Mouse (Mus musculus): ENCODE measurements around the gene Dmac2. TPM values are rescaled to one million over a fixed set of nuclear protein-coding genes. Genes with fewer than 3 reads are reported as not detected.
"Not testable (repeated sequence)": the region's sequence is repeated elsewhere in the genome, so short reads cannot be mapped to it uniquely, and the experiment has no call there.

Dmac2 gene
- polyA plus RNA-seq (2014; fragmentation: Nextera tagmentation; extraction: Ambion mirVana) = 22.4 and 23.2 TPM in 2 replicates

DNA sequence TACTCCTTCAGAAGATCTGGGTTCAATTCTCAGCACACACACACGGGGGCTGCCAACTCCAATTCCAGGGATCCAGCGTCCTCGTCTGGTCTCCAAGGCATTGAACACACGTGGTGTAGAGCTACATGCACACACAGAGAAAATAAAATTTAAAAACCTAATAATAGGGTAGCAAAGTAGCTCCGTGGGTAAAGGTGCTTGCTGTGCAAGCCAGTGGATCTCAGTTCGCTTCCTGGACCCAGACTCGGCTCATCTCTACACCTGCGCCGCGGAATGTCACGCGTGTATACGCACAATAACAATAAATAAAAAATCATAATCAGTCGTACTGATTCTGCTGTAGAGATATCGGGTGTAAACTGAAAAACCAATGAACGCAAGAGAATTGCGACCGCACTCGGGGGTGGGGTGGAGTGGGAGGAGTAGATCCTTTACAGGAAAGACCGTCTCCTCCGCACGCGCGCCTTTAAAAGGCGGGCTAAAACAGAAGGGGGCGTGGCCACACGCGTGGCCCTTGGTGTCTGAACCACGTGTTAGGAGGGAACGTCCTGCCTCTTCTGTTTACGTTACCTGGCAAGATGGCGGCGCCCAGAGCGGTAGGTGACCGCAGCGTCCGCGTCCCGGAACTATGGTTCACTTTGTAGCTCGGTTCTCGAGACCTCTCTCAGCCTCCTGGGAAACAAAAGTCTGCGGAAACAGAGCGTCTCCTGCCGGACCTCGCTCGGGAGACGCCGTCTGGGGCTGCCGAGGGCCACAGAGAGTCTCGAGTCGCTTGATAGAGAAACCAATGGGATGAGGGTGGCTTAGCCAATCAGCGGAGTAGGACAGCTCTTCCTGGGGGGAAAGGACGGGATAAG, at the start of gene Dmac2:
Gene Dmac2 (plus strand): TSS at position 550 of the 857 bp plus-strand sequence.
- no peaks in the 10 kb centered on the region for H3K27me3 ChIP-seq (ENCODE audit: control insufficient read depth, insufficient read depth, low read length)
- H3K9me3 ChIP-seq (ENCODE audit: control insufficient read depth, low read length) = no peaks in the 10 kb centered on the region
- peak within 1 kb of the TSS; percentile 57 for H3K4me2 ChIP-seq (ENCODE audit: low read depth)
- peak within 1 kb of the TSS; percentile 36 for H3K4me3 ChIP-seq (ENCODE audit: low read depth, low read length)
- H3K9ac ChIP-seq (ENCODE audit: low read length) = peak within 1 kb of the TSS; percentile 35; the same call in 1 of the 2 replicates
- H3K27ac ChIP-seq (ENCODE audit: low read depth, low read length) = no peak within 1 kb of the TSS
- 1% methylated on average over 53 of the region's 53 CpGs for WGBS
- peak; percentile 92 for ATAC-seq (ENCODE audit: insufficient read depth, low FRiP score, low TSS enrichment)
- H3K36me3 ChIP-seq (ENCODE audit: control insufficient read depth, insufficient read depth, low read length) = no peaks in the 10 kb centered on the region
- peak; percentile 94 for DNase-seq (ENCODE audit: low spot score)
- no peaks in the 10 kb centered on the region for H3K4me1 ChIP-seq (ENCODE audit: control insufficient read depth, insufficient read depth, low read length)

DNA sequence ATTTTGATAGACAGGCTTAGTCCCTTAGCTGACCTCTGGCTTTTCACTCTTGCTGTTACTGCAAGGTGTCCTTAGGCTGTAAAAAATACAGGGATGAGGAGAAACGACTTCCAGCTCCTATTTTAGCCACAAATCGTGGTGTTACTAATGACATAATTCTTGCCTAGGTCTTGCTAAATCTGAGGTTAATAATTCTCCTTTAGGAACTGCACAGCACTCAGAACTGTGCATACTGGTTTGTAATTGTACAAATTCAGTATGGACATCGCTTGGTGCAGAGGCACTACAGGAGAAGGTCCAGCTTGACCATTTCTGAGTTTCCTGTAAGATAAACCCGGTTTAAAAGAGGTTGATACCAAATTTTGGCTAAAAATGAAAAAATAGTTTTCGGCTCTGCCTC, 45.4 kb upstream of the Dmac2 start:
- ATAC-seq (ENCODE audit: insufficient read depth, low FRiP score, low TSS enrichment); H3K9me3 ChIP-seq (ENCODE audit: control insufficient read depth, low read length); H3K4me3 ChIP-seq (ENCODE audit: low read depth, low read length); DNase-seq (ENCODE audit: low spot score); H3K36me3 ChIP-seq (ENCODE audit: control insufficient read depth, insufficient read depth, low read length); H3K27ac ChIP-seq (ENCODE audit: low read depth, low read length); H3K4me2 ChIP-seq (ENCODE audit: low read depth); H3K4me1 ChIP-seq (ENCODE audit: control insufficient read depth, insufficient read depth, low read length); H3K27me3 ChIP-seq (ENCODE audit: control insufficient read depth, insufficient read depth, low read length); H3K9ac ChIP-seq (ENCODE audit: low read length): not testable (repeated sequence)
- 82% methylated on average over 5 of the region's 5 CpGs for WGBS

DNA sequence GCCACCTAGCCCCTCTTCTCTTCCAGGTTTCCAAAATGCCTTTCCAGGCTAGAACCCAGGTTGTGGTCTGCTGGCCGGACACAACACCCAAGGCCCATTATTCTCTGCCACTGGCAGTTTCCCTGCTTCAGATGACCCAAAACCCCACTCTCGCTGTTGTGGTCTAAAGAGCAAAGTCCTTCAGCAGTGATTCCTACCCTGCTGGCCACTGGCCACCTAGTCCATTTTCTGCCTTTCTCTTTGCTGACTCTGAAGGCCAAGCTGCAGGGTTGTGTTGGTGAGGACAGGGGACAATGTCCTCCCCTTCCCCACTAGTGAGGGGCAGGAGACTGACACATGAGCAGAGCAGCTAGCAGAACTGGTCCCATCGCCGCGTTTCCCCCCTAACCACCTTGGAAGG, 44.1 kb upstream of the Dmac2 start:
- DNase-seq (ENCODE audit: low spot score) = no peak
- ATAC-seq (ENCODE audit: insufficient read depth, low FRiP score, low TSS enrichment) = no peak
- no peaks in the 10 kb centered on the region; the same call in 1 of the 2 replicates for H3K4me1 ChIP-seq (ENCODE audit: control insufficient read depth, insufficient read depth, low read length)
- H3K27me3 ChIP-seq (ENCODE audit: control insufficient read depth, insufficient read depth, low read length) = no peaks in the 10 kb centered on the region
- H3K36me3 ChIP-seq (ENCODE audit: control insufficient read depth, insufficient read depth, low read length) = no peaks in the 10 kb centered on the region
- H3K27ac ChIP-seq (ENCODE audit: low read depth, low read length) = no peak overlapping the region
- WGBS = 72% methylated on average over 5 of the region's 5 CpGs
- no peak overlapping the region for H3K9ac ChIP-seq (ENCODE audit: low read length)
- H3K4me2 ChIP-seq (ENCODE audit: low read depth) = no peak overlapping the region
- H3K9me3 ChIP-seq (ENCODE audit: control insufficient read depth, low read length) = no peaks in the 10 kb centered on the region
- no peak overlapping the region for H3K4me3 ChIP-seq (ENCODE audit: low read depth, low read length)

DNA sequence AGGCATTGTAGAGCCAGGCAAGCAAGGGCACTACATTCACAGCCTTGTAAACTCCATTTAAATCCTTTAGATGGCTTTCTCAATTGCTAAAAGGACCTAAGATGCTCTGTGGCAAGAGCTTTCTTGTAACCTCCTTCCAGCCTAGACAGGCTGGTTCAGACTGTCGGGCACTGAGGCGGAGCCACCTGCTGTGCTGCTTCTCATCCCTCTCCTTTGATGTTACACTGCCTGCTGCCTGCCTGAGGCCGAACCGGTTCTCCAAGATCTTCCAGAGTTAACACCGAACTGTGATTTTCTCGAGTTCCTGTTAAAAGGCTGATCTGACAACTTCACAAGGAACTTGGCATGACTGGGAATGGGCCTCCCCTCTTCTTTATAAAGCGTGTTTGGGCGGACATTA, 43.3 kb upstream of the Dmac2 start:
- H3K4me2 ChIP-seq (ENCODE audit: low read depth) = no peak overlapping the region
- H3K36me3 ChIP-seq (ENCODE audit: control insufficient read depth, insufficient read depth, low read length) = no peaks in the 10 kb centered on the region
- 7% methylated on average over 8 of the region's 8 CpGs for WGBS
- no peak for ATAC-seq (ENCODE audit: insufficient read depth, low FRiP score, low TSS enrichment)
- no peak overlapping the region for H3K27ac ChIP-seq (ENCODE audit: low read depth, low read length)
- no peak overlapping the region for H3K9ac ChIP-seq (ENCODE audit: low read length)
- H3K4me3 ChIP-seq (ENCODE audit: low read depth, low read length) = no peak overlapping the region
- DNase-seq (ENCODE audit: low spot score) = no peak
- H3K9me3 ChIP-seq (ENCODE audit: control insufficient read depth, low read length) = no peaks in the 10 kb centered on the region
- H3K27me3 ChIP-seq (ENCODE audit: control insufficient read depth, insufficient read depth, low read length) = no peaks in the 10 kb centered on the region
- H3K4me1 ChIP-seq (ENCODE audit: control insufficient read depth, insufficient read depth, low read length) = no peaks in the 10 kb centered on the region; the same call in 1 of the 2 replicates

DNA sequence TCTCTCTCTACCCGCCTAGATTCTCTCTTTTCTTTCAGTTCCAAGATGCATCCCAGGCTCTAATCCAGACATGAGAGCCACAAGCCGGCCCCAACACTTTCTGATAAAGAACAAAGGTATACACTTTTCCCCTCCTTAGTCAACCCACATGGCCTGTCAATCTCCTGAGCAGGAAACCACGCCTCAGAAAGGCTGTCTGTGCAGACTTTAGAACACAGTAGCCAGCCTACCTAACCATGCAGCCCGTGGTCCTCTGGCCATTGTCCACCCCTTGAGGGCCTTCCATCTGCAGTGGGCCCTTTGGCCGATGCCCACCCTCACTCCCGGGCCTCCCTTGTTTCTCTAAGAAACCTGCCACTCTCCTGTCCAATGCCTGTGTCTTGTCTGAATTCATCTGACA, 42.9 kb upstream of the Dmac2 start:
- not testable (repeated sequence) for DNase-seq (ENCODE audit: low spot score); H3K27ac ChIP-seq (ENCODE audit: low read depth, low read length); H3K4me3 ChIP-seq (ENCODE audit: low read depth, low read length); H3K9ac ChIP-seq (ENCODE audit: low read length); H3K27me3 ChIP-seq (ENCODE audit: control insufficient read depth, insufficient read depth, low read length); ATAC-seq (ENCODE audit: insufficient read depth, low FRiP score, low TSS enrichment); H3K4me1 ChIP-seq (ENCODE audit: control insufficient read depth, insufficient read depth, low read length); H3K4me2 ChIP-seq (ENCODE audit: low read depth); H3K9me3 ChIP-seq (ENCODE audit: control insufficient read depth, low read length); H3K36me3 ChIP-seq (ENCODE audit: control insufficient read depth, insufficient read depth, low read length)
- WGBS = 50% methylated on average over 6 of the region's 6 CpGs

DNA sequence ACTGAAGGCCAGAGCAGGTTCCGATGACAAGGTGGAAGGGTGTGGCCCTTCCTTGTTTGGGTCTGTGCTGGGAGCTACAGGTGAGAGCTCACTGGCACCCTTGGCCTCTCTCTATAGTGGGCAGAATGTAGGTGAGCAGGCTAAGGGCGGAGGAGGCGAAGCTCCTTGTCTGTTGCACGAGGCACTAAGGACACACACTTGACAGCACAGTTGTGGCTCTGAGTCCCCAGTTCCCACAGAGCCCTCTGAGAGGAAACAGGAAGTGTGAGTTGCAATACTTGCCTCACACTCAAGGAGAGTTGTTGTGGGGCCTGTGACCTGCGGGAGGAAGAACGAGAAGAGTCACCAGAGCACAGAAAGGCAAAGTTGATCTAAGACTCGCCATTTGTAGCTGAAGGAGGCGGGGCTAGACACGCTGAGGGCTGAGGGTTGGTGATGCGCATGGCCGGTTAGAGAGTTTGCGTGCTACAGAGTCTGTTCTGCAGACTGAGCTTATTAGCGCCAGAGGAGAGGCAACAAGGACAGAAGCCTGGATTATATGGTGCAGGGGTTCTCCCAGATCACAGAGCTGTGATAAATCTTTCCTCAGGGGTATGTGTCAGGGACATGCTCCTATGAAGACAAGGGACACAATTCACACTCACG, 42.3 kb upstream of the Dmac2 start:
- H3K27me3 ChIP-seq (ENCODE audit: control insufficient read depth, insufficient read depth, low read length); H3K9ac ChIP-seq (ENCODE audit: low read length); H3K36me3 ChIP-seq (ENCODE audit: control insufficient read depth, insufficient read depth, low read length); H3K4me3 ChIP-seq (ENCODE audit: low read depth, low read length); ATAC-seq (ENCODE audit: insufficient read depth, low FRiP score, low TSS enrichment); H3K27ac ChIP-seq (ENCODE audit: low read depth, low read length); H3K4me1 ChIP-seq (ENCODE audit: control insufficient read depth, insufficient read depth, low read length); H3K9me3 ChIP-seq (ENCODE audit: control insufficient read depth, low read length); H3K4me2 ChIP-seq (ENCODE audit: low read depth); DNase-seq (ENCODE audit: low spot score): not testable (repeated sequence)
- 80% methylated on average over 12 of the region's 14 CpGs for whole genome bisulfite sequencing

DNA sequence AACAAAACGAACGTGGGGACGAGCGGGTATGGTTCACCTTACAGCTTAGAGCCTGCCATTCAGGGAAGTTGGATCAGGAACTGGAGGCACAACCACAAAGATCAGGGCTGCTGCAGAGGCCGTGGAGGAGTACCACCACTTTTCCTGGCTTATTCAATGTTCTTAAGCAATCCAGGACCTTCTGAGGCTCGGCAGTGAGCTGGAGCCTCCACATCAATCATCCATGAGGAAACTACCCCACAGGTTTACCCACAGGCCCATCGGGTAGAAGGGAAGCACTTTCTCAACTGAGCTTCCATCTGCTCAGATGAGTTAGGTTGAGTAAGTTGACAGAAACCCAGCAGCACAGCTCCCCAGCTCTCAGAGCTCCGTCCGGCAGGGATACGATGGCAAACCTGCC, 39.8 kb upstream of the Dmac2 start:
- Histone ChIP-seq H3K9me3 (ENCODE audit: control insufficient read depth, low read length) (no peaks in the 10 kb centered on the region), H3K9ac (ENCODE audit: low read length) (no peak overlapping the region), H3K4me3 (ENCODE audit: low read depth, low read length) (no peak overlapping the region), H3K36me3 (ENCODE audit: control insufficient read depth, insufficient read depth, low read length) (no peaks in the 10 kb centered on the region), H3K4me2 (ENCODE audit: low read depth) (no peak overlapping the region), H3K27ac (ENCODE audit: low read depth, low read length) (no peak overlapping the region), H3K27me3 (ENCODE audit: control insufficient read depth, insufficient read depth, low read length) (no peaks in the 10 kb centered on the region), H3K4me1 (ENCODE audit: control insufficient read depth, insufficient read depth, low read length) (no peaks in the 10 kb centered on the region; the same call in 1 of the 2 replicates)
- WGBS = 83% methylated on average over 10 of the region's 10 CpGs
- DNase-seq (ENCODE audit: low spot score) = no peak
- ATAC-seq (ENCODE audit: insufficient read depth, low FRiP score, low TSS enrichment) = no peak

DNA sequence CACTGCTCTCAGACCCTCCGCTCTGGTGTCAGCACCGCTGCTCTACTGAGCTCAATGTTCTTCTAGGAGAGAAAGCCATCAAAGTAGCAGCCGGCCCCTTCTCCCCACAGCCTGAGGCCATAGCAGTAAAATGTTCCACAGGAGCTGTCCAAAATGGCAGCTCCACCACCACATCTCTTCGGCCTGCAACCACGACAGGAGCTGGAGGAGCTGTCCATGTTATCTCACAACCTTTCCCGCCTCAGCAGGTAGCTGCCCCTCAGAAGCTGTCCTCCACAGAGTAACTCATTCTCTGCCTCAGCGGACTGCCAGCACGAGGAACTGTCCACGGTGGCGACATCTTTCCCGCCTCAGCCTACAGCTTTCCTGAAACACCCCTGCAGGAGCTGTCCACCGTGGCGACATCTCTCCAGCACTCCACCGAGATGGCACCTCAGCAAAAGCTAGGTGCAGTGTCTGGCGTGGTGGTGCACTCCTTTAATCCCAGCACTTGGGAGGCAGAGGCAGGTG, 36.9 kb upstream of the Dmac2 start:
- 89% methylated on average over 15 of the region's 15 CpGs for WGBS
- ATAC-seq (ENCODE audit: insufficient read depth, low FRiP score, low TSS enrichment) = no peak
- no peak overlapping the region for H3K27ac ChIP-seq (ENCODE audit: low read depth, low read length)
- no peaks in the 10 kb centered on the region for H3K27me3 ChIP-seq (ENCODE audit: control insufficient read depth, insufficient read depth, low read length)
- no peaks in the 10 kb centered on the region for H3K36me3 ChIP-seq (ENCODE audit: control insufficient read depth, insufficient read depth, low read length)
- no peak for DNase-seq (ENCODE audit: low spot score)
- no peak overlapping the region for H3K9ac ChIP-seq (ENCODE audit: low read length)
- no peaks in the 10 kb centered on the region for H3K4me1 ChIP-seq (ENCODE audit: control insufficient read depth, insufficient read depth, low read length)
- H3K4me3 ChIP-seq (ENCODE audit: low read depth, low read length) = no peak overlapping the region
- H3K9me3 ChIP-seq (ENCODE audit: control insufficient read depth, low read length) = no peaks in the 10 kb centered on the region
- H3K4me2 ChIP-seq (ENCODE audit: low read depth) = no peak overlapping the region
